Mouse (Mus musculus) thymus, postnatal 25 days (tissue): ENCODE data around the gene Olfr640.

Experiments
- DNase-seq: peaks from one replicate; pipeline ENCODE4 v3.0.0; 2022

The Olfr640 gene

DNA sequence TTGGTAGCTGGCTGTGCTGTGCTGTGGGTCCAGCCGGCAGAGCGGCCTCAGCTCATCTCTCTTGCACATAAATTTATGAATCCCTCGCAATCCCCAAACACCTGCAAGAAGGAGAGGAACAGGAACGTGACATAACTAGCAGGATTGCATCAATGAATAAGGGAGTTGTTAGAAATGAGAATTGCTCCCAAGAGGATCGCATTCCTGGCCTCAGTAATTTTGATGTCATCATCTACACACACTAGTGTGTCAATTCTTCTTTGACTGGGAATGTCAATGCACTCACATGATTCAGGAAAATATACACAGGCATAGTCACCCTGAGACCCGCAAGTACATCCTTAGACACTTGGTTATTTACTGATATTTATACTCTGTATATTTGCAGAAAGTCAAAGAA is at the start of gene Olfr640:
Olfr640 (minus strand) TSS at position 101 of the 400 bp plus-strand sequence.
- no peak for DNase-seq

DNA sequence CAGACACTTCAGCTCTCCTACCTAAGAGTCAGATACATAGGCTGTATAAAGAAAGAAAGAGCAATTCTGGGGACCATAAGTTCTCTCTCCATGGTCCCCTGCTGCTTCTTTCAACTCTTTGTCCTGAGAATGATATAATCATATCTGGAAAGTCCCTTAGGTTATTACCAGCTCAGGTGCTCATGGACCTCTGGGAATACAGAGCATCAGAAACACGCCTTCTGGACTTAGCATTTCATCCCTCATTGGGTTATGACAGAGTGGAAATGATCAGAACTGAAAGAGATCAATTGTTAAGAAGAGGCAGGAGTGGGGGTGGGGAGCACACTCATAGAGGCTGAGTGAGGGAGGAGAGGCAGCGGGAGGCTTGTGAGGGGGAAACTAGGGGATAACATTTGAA is 46.4 kb upstream of the Olfr640 start, which contains the start of gene Olfr644:
Olfr644 (minus strand) TSS at position 101 of the 400 bp plus-strand sequence.
- no peak for DNase-seq

DNA sequence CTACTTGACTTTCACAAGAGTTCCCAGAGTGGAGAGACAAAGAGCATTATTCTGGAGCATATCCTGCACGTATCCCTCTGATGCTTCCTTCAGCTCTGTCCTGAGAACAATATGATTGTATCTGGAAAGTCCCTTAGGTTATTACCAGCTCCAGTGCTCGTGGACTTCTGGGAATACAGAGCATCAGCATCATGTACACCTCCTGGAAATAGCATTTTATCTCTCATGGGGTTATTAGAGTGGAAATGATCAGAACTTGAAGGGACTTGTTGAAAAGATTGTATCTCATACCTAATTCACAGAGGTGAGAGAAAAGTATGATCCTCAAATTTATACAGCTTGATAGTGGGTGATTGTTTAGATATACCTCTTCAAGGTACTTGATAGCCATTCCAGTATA is 36.0 kb upstream of the Olfr640 start, which contains the start of gene 4930516K23Rik:
4930516K23Rik (minus strand) TSS at position 101 of the 400 bp plus-strand sequence.
- no peak for DNase-seq

DNA sequence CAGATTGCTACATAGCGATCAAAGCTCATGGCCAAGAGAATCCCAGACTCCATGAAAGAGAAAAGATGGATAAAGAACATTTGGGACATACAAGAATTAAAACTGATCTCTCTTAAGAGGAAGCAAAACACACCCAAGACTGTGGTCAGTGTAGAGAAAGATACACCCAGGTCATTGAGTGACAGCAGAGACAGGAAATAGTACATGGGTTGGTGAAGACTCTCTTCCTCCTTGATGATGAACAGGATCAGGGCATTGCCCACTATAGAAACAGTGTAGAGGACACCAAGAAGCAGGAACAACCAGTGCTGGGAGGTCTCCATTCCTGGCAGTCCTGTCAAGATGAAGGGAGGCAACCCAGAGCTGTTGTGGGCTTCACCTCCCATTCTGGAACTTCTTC is 33.8 kb upstream of the Olfr640 start:
- no peak for DNase-seq

DNA sequence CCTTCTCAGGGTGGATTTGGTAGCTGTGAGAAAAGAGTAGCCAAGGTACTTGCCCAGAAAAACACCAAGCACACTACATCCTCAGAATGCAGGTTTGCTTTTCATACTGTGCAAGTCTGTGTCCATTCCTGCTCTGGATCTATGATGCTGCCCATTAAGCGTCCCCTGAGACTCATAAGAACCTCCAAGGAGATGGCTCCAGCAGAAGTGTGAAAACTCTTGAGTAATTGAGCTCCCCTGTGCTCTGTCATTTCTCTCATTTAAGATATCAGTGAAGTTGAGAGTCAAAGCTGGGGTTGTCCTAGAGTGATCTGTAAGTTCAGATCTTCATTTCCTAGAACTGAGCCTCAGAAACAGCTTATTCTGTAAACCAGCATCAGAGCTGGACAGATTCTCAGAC is 27.2 kb upstream of the Olfr640 start, which contains the start of gene Olfr642:
Olfr642 (minus strand) TSS at position 101 of the 400 bp plus-strand sequence.
- DNase-seq = no peak

DNA sequence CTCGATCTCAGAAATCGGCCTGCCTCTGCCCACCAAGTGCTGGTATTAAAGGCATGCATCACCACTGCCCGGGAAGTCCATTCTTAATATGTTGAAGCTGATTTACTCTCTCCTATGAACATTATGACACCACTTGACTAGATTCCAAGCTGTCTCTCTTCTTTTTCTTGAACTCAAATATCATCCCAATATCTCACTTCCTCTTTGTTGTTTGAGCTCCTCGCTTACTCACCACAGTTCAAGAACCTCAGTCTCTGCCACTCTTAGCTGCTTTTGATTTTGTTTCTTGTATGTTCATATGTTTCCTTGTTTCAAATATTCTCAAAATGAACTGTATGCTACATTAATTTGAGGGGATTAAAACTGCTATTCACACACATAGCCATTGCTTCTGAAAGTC is 25.4 kb upstream of the Olfr640 start:
- DNase-seq = no peak

DNA sequence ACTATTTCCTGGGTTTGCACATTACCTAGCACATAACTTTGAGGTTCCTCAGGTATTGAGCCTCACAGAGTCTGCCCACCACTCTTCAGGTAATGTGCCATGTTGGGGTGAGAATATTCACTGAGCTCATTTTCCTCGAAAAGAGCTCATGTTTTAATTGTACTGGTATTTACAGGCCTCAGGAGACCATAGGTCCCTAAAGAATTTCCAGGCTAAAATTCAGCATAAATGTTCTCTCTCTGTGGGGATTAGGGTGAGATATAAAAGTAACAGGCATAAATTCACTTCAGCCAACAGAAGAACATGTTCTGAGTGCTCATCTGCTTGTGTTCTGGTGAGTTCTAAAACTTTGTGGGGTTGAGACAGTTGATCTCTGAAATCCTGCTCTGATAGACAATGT is 9.8 kb upstream of the Olfr640 start, which contains the start of gene Olfr641:
Olfr641 (plus strand) TSS at position 301 of the 400 bp plus-strand sequence.
- no peak for DNase-seq

DNA sequence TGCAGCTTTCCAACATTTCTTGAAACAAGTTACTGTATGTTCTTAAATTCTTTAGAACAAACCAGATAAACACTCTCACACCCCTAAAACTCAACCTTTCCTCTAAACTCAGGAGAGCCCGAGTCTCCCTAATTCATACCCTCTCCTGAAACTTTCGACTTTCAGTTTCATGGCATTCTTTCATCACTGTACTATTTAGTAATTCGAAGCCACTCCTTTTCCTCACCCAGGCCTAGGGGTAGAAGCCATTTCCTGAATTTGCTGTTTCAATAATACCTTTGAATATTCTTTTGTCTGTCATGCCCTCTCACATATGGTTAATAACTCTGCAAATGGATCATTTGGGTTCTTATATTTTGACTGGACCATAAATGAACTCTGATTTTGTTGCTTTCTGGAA is 1.6 kb upstream of the Olfr640 start:
- DNase-seq = no peak

DNA sequence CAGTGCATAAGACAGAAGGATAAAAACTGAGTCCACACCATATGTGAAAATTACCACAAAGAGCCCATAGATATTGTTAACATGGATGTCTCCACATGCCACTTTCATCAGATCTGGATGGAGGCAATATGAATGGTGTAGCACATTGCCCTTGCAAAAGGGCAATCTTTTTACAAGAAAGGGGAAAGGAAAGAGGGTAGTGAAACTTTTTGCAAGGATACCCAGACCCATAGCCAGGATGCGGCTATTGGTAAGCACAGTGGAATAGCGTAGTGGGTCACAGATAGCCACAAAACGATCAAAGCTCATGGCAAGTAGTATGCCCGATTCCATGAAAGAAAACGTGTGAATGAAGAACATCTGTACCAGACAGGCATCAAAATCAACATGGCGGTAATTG is 3.7 kb downstream of the Olfr640 start:
- no peak for DNase-seq

DNA sequence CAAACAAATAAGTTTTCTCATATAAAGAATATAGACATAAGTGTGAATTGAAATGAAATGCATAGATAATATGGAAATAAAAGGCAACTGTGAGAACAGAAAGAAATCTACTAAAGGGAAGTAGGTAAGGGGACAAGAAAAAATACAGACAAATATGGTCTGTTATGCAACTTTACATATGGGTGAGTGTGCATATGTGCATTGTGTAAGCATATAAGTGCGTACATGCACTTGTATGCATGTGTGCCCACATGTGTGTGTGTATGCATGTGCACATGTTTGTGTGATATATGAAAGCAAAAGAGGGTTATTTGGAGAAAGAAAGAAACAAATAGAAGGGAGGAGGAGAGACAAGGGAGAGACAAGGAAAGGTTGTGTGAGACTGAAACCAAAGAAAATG is 6.4 kb downstream of the Olfr640 start:
- DNase-seq = no peak

DNA sequence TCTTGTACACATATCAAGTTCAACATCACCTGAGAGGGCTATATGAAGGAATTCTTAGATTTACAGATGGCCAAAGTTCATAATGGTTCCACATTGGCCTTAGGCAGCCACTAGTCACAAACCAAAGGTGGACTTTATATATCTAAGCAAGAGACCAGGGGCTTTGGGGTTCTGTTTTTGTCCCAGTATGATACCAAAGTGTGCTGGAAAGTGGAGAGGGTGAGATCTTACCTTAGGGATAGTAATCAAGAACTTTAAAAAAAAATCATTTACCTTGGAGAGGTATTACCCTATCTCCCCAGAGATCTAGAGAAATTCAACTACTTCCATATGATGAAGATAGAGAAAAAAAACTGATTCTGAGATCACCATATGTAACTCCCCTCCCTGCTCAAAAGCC is 8.2 kb downstream of the Olfr640 start, which contains the start of gene Olfr639:
Olfr639 (minus strand) TSS at position 101 of the 400 bp plus-strand sequence.
- DNase-seq = no peak

DNA sequence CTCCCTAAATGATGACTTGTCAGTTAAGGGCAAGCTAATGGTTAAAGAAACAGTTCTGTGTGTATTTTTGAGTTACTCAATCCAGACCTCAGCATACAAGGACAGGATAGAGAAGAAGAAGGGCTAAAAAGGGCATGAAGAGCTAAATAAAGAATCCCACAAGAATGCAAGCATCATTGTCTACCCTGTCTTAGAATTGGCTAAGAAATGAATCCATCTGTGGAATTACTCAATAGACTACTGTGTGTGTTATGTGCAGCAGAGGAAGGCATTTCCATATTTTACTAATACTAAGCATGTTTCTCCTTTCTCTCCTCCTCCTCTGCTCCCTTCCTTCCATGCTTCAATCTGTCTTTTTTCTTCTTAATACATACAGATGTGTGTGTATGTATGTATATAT is 26.2 kb downstream of the Olfr640 start:
- no peak for DNase-seq

DNA sequence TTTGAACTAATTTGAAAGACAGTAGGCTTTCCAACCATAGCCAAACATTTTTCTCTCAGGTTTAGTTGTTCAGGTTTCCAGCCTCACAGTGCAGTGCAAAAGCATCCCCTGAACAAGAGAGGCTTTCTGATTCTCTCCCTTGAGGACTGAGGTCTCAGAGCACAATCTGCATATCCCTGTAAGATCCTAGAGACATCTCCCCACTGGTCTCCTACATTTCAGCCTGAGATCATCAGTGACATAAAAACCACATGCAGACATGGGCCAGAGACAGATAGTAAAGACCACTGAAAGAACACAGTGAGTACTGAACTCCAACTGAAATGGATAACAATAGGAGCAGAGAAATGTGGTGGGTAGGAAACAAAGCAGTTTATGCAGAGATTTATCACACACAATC is 26.9 kb downstream of the Olfr640 start, which contains the start of gene Olfr638:
Olfr638 (plus strand) TSS at position 301 of the 400 bp plus-strand sequence.
- DNase-seq = no peak

DNA sequence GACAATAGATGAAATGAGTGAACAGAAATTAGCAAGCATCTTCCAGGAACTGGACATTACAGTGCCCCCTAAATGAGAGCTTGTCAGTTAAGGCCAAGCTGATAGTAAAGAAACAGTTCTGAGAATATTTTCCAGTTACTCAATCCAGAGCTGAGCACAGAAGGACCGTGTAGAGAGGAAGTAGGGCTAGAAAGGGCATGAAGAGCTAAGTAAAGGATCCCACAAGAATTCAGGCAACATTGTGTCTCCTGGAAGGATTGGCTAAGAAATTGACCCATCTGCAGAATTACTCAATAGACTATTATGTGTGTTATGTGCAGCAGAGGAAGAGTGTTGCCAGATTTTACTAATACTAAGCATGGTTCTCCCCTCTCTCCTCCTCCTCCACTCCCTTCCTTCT is 53.6 kb downstream of the Olfr640 start:
- no peak for DNase-seq

DNA sequence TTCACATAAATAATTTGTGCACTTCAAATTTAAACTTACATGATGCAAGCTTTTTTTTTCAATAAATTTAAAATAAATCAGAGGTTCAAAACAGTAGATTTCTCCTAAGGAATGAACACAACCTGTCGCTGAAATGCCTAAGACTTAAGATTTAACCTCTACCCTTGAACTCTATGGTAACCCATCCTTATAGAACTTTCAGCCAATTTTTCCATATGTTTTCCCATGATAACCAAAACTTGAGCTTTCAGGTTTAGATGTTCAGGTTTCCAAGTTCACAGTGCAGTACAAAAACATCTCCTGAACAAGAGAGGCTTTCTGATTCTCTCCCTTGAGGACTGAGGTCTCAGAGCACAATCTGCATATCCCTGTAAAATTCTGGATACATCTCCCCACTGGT is 54.5 kb downstream of the Olfr640 start, which contains the start of gene Olfr635:
Olfr635 (plus strand) TSS at position 301 of the 400 bp plus-strand sequence.
- no peak for DNase-seq
